Mouse (Mus musculus) embryonic fibroblast, embryonic 13.5 days (primary cell): Measurements from ENCODE around the gene Dhrs9.

ENCODE experiments used
- CTCF ChIP-seq: IDR thresholded peaks from 2 replicates; pipeline ENCODE4 v1.5.1; 2011; ENCODE audit warnings: mild to moderate bottlenecking, control low read depth, low read length, moderate library complexity, borderline replicate concordance; ENCODE audit not compliant: insufficient read depth
- POLR2A ChIP-seq: IDR thresholded peaks from 2 replicates; pipeline ENCODE4 v1.6.1; 2011; ENCODE audit warnings: low read depth, mild to moderate bottlenecking, control low read depth, low read length, moderate library complexity

DNA sequence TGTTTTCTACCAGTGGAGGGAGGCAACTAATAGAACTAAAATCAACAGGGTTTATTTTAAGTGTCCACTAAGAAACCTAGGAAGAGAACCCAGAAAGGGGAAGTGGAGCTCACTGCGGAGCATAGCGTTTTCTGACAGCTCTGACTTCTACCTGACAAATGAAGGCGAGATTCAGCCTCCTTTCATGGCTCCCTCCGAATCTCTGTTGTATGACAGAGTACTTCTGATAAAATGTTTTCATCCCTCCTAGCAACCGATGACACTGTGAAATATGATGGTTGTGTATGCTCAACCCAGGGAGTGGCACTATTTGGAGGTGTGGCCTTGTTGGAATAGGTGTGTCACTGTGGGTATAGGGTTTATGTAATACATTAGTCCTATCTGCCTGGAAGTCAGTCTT, 2.6 kb downstream of the Dhrs9 start:
- no peak for TF ChIP-seq CTCF
- TF ChIP-seq POLR2A = no peak
